Mouse (Mus musculus): ENCODE results near the gene Lrp4.

Lrp4 gene

GRCm38 (mm10) chr2:91457259-91457655 is at the start of gene Lrp4:
Lrp4 (plus strand) TSS chr2:91457511.
- in situ Hi-C loops (cut with MboI, MseI) = no loop called here

GRCm38 (mm10) chr2:91408031-91408430 is 49.3 kb upstream of the Lrp4 start:
- in situ Hi-C loops (cut with MboI, MseI) = no loop called here

GRCm38 (mm10) chr2:91411473-91411872 is 45.8 kb upstream of the Lrp4 start:
- in situ Hi-C loops (cut with MboI, MseI) = no loop called here

GRCm38 (mm10) chr2:91412361-91412760 is 45.0 kb upstream of the Lrp4 start:
- in situ Hi-C loops (cut with MboI, MseI) = no loop called here

GRCm38 (mm10) chr2:91413811-91414210 is 43.5 kb upstream of the Lrp4 start:
- in situ Hi-C loops (cut with MboI, MseI) = no loop called here

GRCm38 (mm10) chr2:91421641-91422040 is 35.7 kb upstream of the Lrp4 start:
- in situ Hi-C loops (cut with MboI, MseI) = no loop called here

- in situ Hi-C loops (cut with MboI, MseI) = no loop called here
These were observed 33.1 kb upstream of the Lrp4 start for GRCm38 (mm10) chr2:91424061-91424720.

GRCm38 (mm10) chr2:91426321-91426720 is 31.0 kb upstream of the Lrp4 start:
- in situ Hi-C loops (cut with MboI, MseI) = no loop called here

- in situ Hi-C loops (cut with MboI, MseI) = no loop called here
These were observed 28.2 kb upstream of the Lrp4 start for GRCm38 (mm10) chr2:91429146-91429545.

GRCm38 (mm10) chr2:91429915-91430599 is 27.3 kb upstream of the Lrp4 start:
- in situ Hi-C loops (cut with MboI, MseI) = no loop called here

GRCm38 (mm10) chr2:91430600-91430919 is 26.8 kb upstream of the Lrp4 start:
- in situ Hi-C loops (cut with MboI, MseI) = no loop called here

- in situ Hi-C loops (cut with MboI, MseI) = no loop called here
These were observed 20.6 kb upstream of the Lrp4 start for GRCm38 (mm10) chr2:91436713-91437112.

GRCm38 (mm10) chr2:91437116-91437815 is 20.0 kb upstream of the Lrp4 start:
- in situ Hi-C loops (cut with MboI, MseI) = no loop called here

- in situ Hi-C loops (cut with MboI, MseI) = no loop called here
These were observed 18.0 kb upstream of the Lrp4 start for GRCm38 (mm10) chr2:91439271-91439670.

- in situ Hi-C loops (cut with MboI, MseI) = no loop called here
These were observed 17.4 kb upstream of the Lrp4 start for GRCm38 (mm10) chr2:91439876-91440275.

GRCm38 (mm10) chr2:91440686-91441085 is 16.6 kb upstream of the Lrp4 start:
- in situ Hi-C loops (cut with MboI, MseI) = no loop called here

- in situ Hi-C loops (cut with MboI, MseI) = no loop called here
These were observed 15.6 kb upstream of the Lrp4 start for GRCm38 (mm10) chr2:91441715-91442114.

- in situ Hi-C loops (cut with MboI, MseI) = no loop called here
These were observed 15.1 kb upstream of the Lrp4 start for GRCm38 (mm10) chr2:91442241-91442640.

- in situ Hi-C loops (cut with MboI, MseI) = no loop called here
These were observed 12.9 kb upstream of the Lrp4 start, which contains the start of gene 1110051M20Rik for GRCm38 (mm10) chr2:91444286-91444892. 1110051M20Rik (minus strand) TSS chr2:91444704.

GRCm38 (mm10) chr2:91449662-91450061 is 7.6 kb upstream of the Lrp4 start:
- in situ Hi-C loops (cut with MboI, MseI) = no loop called here

- in situ Hi-C loops (cut with MboI, MseI) = no loop called here
These were observed 7.0 kb upstream of the Lrp4 start for GRCm38 (mm10) chr2:91450316-91450715.

- in situ Hi-C loops (cut with MboI, MseI) = no loop called here
These were observed 4.7 kb upstream of the Lrp4 start for GRCm38 (mm10) chr2:91452658-91453057.

Data from regulatory T cell (primary cell).